Mouse (Mus musculus) CH12.LX (cell line): ENCODE measurements at regions not wholly inside any gene's neighbourhood (a gene's known extent, or its start where the extent isn't known, plus 50 kb on each side); places are given as distances from the start of the nearest gene placed in this dataset.

Source experiments
- DNase-seq: peaks from one replicate; pipeline ENCODE4 v3.0.0-alpha.2; 2013; ENCODE audit errors: extremely low read depth
- H3K27ac ChIP-seq: 2 replicates; pipeline ENCODE4 v1.5.1; 2012; ENCODE audit warnings: low read depth, mild to moderate bottlenecking, control low read depth, moderate library complexity; ENCODE audit not compliant: insufficient read depth
- H3K27me3 ChIP-seq: replicated peaks from 2 replicates; pipeline ENCODE3; 2012; ENCODE audit warnings: inconsistent platforms
- H3K36me3 ChIP-seq, 2 experiments: replicated peaks in 1 of 2; 2 replicates each; pipeline versions ENCODE3 to v1.6.1; 2012; ENCODE audit warnings: inconsistent platforms in 1 of 2, low read length in 1 of 2, mild to moderate bottlenecking in 1 of 2, mixed read lengths in 1 of 2, moderate library complexity in 1 of 2; ENCODE audit not compliant: control insufficient read depth in 1 of 2, insufficient read depth in 1 of 2
- H3K4me1 ChIP-seq, 2 experiments: 2 replicates each; pipeline ENCODE4 v1.6.1; 2012; ENCODE audit warnings: inconsistent platforms in 1 of 2, moderate library complexity in 1 of 2; ENCODE audit not compliant: insufficient read depth in 2 of 2, control insufficient read depth in 1 of 2
- H3K4me2 ChIP-seq: 2 replicates; pipeline ENCODE4 v1.6.1; 2012; ENCODE audit warnings: low read depth, mild to moderate bottlenecking, control low read depth; ENCODE audit not compliant: poor library complexity, insufficient read depth, severe bottlenecking
- H3K4me3 ChIP-seq, 3 experiments: fragments of 150-350 bp in 1 of 3; sonication (generic) in 1 of 3; replicated peaks in 1 of 3; 2 replicates each; pipeline versions ENCODE3 to v1.5.1; 2011 to 2012; ENCODE audit warnings: low read depth in 2 of 3, low read length in 2 of 3, mild to moderate bottlenecking in 2 of 3, moderate library complexity in 2 of 3, control low read depth in 1 of 3, improper control_type of control experiment in 1 of 3, inconsistent platforms in 1 of 3, mixed read lengths in 1 of 3; ENCODE audit not compliant: poor library complexity in 1 of 3
- H3K79me2 ChIP-seq: replicated peaks from 2 replicates; pipeline ENCODE4 v1.6.1; 2012; ENCODE audit warnings: mild to moderate bottlenecking, moderate library complexity; ENCODE audit not compliant: control insufficient read depth, poor library complexity, insufficient read depth, severe bottlenecking; ENCODE audit errors: extremely low read depth
- H3K9ac ChIP-seq: 2 replicates; pipeline ENCODE4 v1.6.1; 2012; ENCODE audit warnings: low read depth, mild to moderate bottlenecking, control low read depth, moderate library complexity; ENCODE audit not compliant: insufficient read depth
- H3K9me3 ChIP-seq: replicated peaks from 2 replicates; pipeline ENCODE3; 2012; ENCODE audit warnings: low read length, inconsistent platforms, mixed read lengths
- CTCF ChIP-seq, 2 experiments: IDR thresholded peaks in 1 of 2; conservative IDR thresholded peaks in 1 of 2; 2 replicates each; pipeline ENCODE4 v1.5.1; 2011 to 2012; ENCODE audit warnings: low read depth in 2 of 2, low read length in 2 of 2, improper control_type of control experiment in 1 of 2, inconsistent platforms in 1 of 2, mild to moderate bottlenecking in 1 of 2, moderate library complexity in 1 of 2
- E2F4 ChIP-seq: IDR thresholded peaks from 2 replicates; pipeline ENCODE4 v1.6.1; 2011; ENCODE audit warnings: low read depth, low read length, improper control_type of control experiment; ENCODE audit not compliant: insufficient replicate concordance
- ELF1 ChIP-seq: IDR thresholded peaks from 2 replicates; pipeline ENCODE4 v1.6.1; 2014; ENCODE audit warnings: low read depth, mild to moderate bottlenecking, inconsistent platforms, low read length, improper control_type of control experiment
- EP300 ChIP-seq: IDR thresholded peaks from 2 replicates; pipeline ENCODE4 v1.6.1; 2011; ENCODE audit warnings: low read length, improper control_type of control experiment
- ETS1 ChIP-seq: conservative IDR thresholded peaks from 2 replicates; pipeline ENCODE4 v1.6.1; 2012; ENCODE audit warnings: low read depth, mild to moderate bottlenecking, inconsistent platforms, low read length, improper control_type of control experiment, moderate library complexity
- GABPA ChIP-seq: IDR thresholded peaks from 2 replicates; pipeline ENCODE4 v1.6.1; 2012; ENCODE audit warnings: low read depth, low read length, improper control_type of control experiment, inconsistent platforms; ENCODE audit not compliant: insufficient replicate concordance
- HCFC1 ChIP-seq: IDR thresholded peaks from 2 replicates; pipeline ENCODE4 v1.6.1; 2012; ENCODE audit warnings: low read depth, mild to moderate bottlenecking, inconsistent platforms, low read length, improper control_type of control experiment
- JUN ChIP-seq: IDR thresholded peaks from 2 replicates; pipeline ENCODE4 v1.6.1; 2011; ENCODE audit warnings: low read depth, mild to moderate bottlenecking, low read length, improper control_type of control experiment, moderate library complexity; ENCODE audit not compliant: insufficient read depth
- MAFK ChIP-seq: IDR thresholded peaks from 2 replicates; pipeline ENCODE4 v1.6.1; 2011; ENCODE audit warnings: low read length, improper control_type of control experiment; ENCODE audit not compliant: insufficient replicate concordance
- MAX ChIP-seq: IDR thresholded peaks from 2 replicates; pipeline ENCODE4 v1.6.1; 2011; ENCODE audit warnings: low read length, improper control_type of control experiment
- MXI1 ChIP-seq: IDR thresholded peaks from 2 replicates; pipeline ENCODE4 v1.6.1; 2011; ENCODE audit warnings: mild to moderate bottlenecking, low read depth, low read length, improper control_type of control experiment
- MYC ChIP-seq: IDR thresholded peaks from 2 replicates; pipeline ENCODE4 v1.6.1; 2011; ENCODE audit warnings: low read depth, mild to moderate bottlenecking, improper control_type of control experiment, low read length
- PAX5 ChIP-seq: IDR thresholded peaks from 2 replicates; pipeline ENCODE4 v1.6.1; 2012; ENCODE audit warnings: low read length, inconsistent platforms, mixed read lengths
- POLR2AphosphoS2 ChIP-seq: IDR thresholded peaks from 2 replicates; pipeline ENCODE4 v1.6.1; 2011; ENCODE audit warnings: low read depth, low read length, improper control_type of control experiment
- RAD21 ChIP-seq: IDR thresholded peaks from 2 replicates; pipeline ENCODE4 v1.6.1; 2011; ENCODE audit warnings: low read depth, mild to moderate bottlenecking, low read length, improper control_type of control experiment, moderate library complexity
- SMC3 ChIP-seq: IDR thresholded peaks from 2 replicates; pipeline ENCODE4 v1.6.1; 2011; ENCODE audit warnings: low read depth, low read length, improper control_type of control experiment
- TBP ChIP-seq: conservative IDR thresholded peaks from 2 replicates; pipeline ENCODE4 v1.6.1; 2011; ENCODE audit warnings: low read depth, low read length, improper control_type of control experiment
- TCF12 ChIP-seq: IDR thresholded peaks from 2 replicates; pipeline ENCODE4 v1.6.1; 2014; ENCODE audit warnings: low read depth, mild to moderate bottlenecking, inconsistent platforms, low read length, improper control_type of control experiment
- USF1 ChIP-seq: IDR thresholded peaks from 2 replicates; pipeline ENCODE4 v1.6.1; 2014; ENCODE audit warnings: low read depth, mild to moderate bottlenecking, inconsistent platforms, low read length, improper control_type of control experiment
- USF2 ChIP-seq: conservative IDR thresholded peaks from 2 replicates; pipeline ENCODE4 v1.6.1; 2011; ENCODE audit warnings: low read depth, low read length, improper control_type of control experiment
- ZKSCAN1 ChIP-seq: IDR thresholded peaks from 2 replicates; pipeline ENCODE4 v1.6.1; 2012; ENCODE audit warnings: low read depth, inconsistent platforms, low read length, improper control_type of control experiment, borderline replicate concordance
- dilution Hi-C: fragments of 300-500 bp; cut with MboI; formaldehyde crosslinking; loops from 2 replicates; pipeline ENCODE4 v1.14.3; 2020; ENCODE audit warnings: low sequenced_read_pairs; ENCODE audit not compliant: extremely low pct_unique_long_range_greater_than_20kb, extremely low pct_ligation_motif_present
- in situ Hi-C: fragments of 300-500 bp; cut with MboI; formaldehyde crosslinking; loops from 3 replicates; pipeline ENCODE4 v1.14.3; 2019; ENCODE audit warnings: low sequenced_read_pairs, low pct_ligation_motif_present, low pct_unique_long_range_greater_than_20kb, mixed read lengths

GRCm38 (mm10) chr7:111420698-111421097 lies 337.9 kb upstream of the Eif4g2 start:
- in situ Hi-C loops, result no loop called here
- Histone ChIP-seq H3K27ac (no peak overlapping the region), H3K4me1 (no peaks in the 10 kb centered on the region), H3K9me3 (no peaks in the 10 kb centered on the region), H3K27me3 (no peaks in the 10 kb centered on the region), H3K79me2 (no peaks in the 10 kb centered on the region), H3K4me3 (no peak overlapping the region), H3K4me2 (no peak overlapping the region), H3K9ac (no peak overlapping the region), H3K36me3 (no peaks in the 10 kb centered on the region)
- DNase-seq, result peak; percentile 34
- dilution Hi-C loops, result no loop called here
- TF ChIP-seq POLR2AphosphoS2, result no peak
- peak in 1 of 2 experiments; percentile 52; a peak in 2 of 4 replicates for TF ChIP-seq CTCF (conservative IDR thresholded peaks at IDR 0.05 in 1 of 2, IDR thresholded peaks at IDR 0.05 in 1 of 2; ENCODE audit: low read depth in 2 of 2, low read length in 2 of 2)
- peak; percentile 57 for TF ChIP-seq RAD21
- peak; percentile 56 for TF ChIP-seq SMC3

- H3K27ac ChIP-seq, result no peak overlapping the region
- no peaks in the 10 kb centered on the region for H3K79me2 ChIP-seq
- H3K36me3 ChIP-seq, result no peaks in the 10 kb centered on the region
- H3K4me2 ChIP-seq, result no peak overlapping the region
- H3K27me3 ChIP-seq, result no peaks in the 10 kb centered on the region
- dilution Hi-C loops, result no loop called here
- no peak for DNase-seq
- H3K4me1 ChIP-seq, result no peaks in the 10 kb centered on the region
- H3K4me3 ChIP-seq, result no peak overlapping the region
- H3K9ac ChIP-seq, result no peak overlapping the region
- H3K9me3 ChIP-seq, result no peaks in the 10 kb centered on the region
- TF ChIP-seq CTCF (conservative IDR thresholded peaks at IDR 0.05 in 1 of 2, IDR thresholded peaks at IDR 0.05 in 1 of 2; ENCODE audit: low read depth in 2 of 2, low read length in 2 of 2) (no peak), EP300 (no peak), MYC (no peak), GABPA (no peak)
- in situ Hi-C loops, result no loop called here
These were observed 334.9 kb upstream of the Eif4g2 start for GRCm38 (mm10) chr7:111417735-111418134.

GRCm38 (mm10) chr7:111416061-111416460 lies 333.2 kb upstream of the Eif4g2 start:
- Histone ChIP-seq H3K9me3 (no peaks in the 10 kb centered on the region), H3K4me3 (no peak overlapping the region), H3K27ac (no peak overlapping the region), H3K4me1 (peaks cover 0 to 5% of the 10 kb centered on the region in 2 experiments; a peak in 2 of 4 replicates), H3K9ac (no peak overlapping the region), H3K4me2 (no peak overlapping the region), H3K27me3 (no peaks in the 10 kb centered on the region), H3K79me2 (no peaks in the 10 kb centered on the region), H3K36me3 (no peaks in the 10 kb centered on the region)
- in situ Hi-C loops, result no loop called here
- dilution Hi-C loops, result no loop called here
- DNase-seq, result no peak
- TF ChIP-seq USF2 (no peak), TBP (no peak), PAX5 (no peak), MAFK (no peak), POLR2AphosphoS2 (no peak), JUN (no peak), MAX (no peak), MYC (no peak), TCF12 (no peak), E2F4 (no peak), MXI1 (no peak), ETS1 (no peak), USF1 (no peak), ELF1 (no peak), ZKSCAN1 (no peak), HCFC1 (no peak)
